Mouse (Mus musculus): ENCODE results near the gene Myo7a. TPM values are rescaled to one million over a fixed set of nuclear protein-coding genes. Genes with fewer than 3 reads are reported as not detected.

Gene Myo7a
- total RNA-seq (2023): 10 to 100 TPM; 15.6 to 21.7 TPM

GRCm38 (mm10) chr7:98119179-98119960 lies at the start of gene Myo7a:
TSS of gene Myo7a (minus strand) at chr7:98119524.

GRCm38 (mm10) chr7:98145402-98145801 lies 26.1 kb upstream of the Myo7a start, which contains the start of gene Omp:
TSS of gene Omp (minus strand) at chr7:98145502.

Other genes starting within 250 kb of the Myo7a start
- gene Gdpd4, start 199.6 kb downstream of the Myo7a start, total RNA-seq (2023): not detected
- under 1 TPM; 0.73 to 0.86 TPM for gene Omp, start 26.0 kb upstream of the Myo7a start, total RNA-seq (2023)
- 1 to 10 TPM; 6.7 to 9.1 TPM for gene Capn5, start 58.8 kb upstream of the Myo7a start, total RNA-seq (2023)
- gene B3gnt6, start 80.0 kb upstream of the Myo7a start, total RNA-seq (2023): not detected
- gene Acer3, start 201.7 kb upstream of the Myo7a start, total RNA-seq (2023): 1 to 10 TPM; 3.6 to 7.5 TPM
- gene Tsku, start 241.8 kb upstream of the Myo7a start, total RNA-seq (2023): not detected